Mouse (Mus musculus): ENCODE results near the gene Enpp4. TPM values are rescaled to one million over a fixed set of nuclear protein-coding genes. Genes with fewer than 3 reads are reported as not detected.

The Enpp4 gene
- polyA plus RNA-seq, 2 experiments, result 3.1 to 4.2 TPM

GRCm38 (mm10) chr17:44148109-44148846, 42.7 kb upstream of the Enpp4 start:
- no peak overlapping the region for H3K27ac ChIP-seq (replicated peaks; ENCODE audit: low read depth, low read length)
- H3K9me3 ChIP-seq (ENCODE audit: control insufficient read depth, low read length), result no peaks in the 10 kb centered on the region
- no peaks in the 10 kb centered on the region for H3K27me3 ChIP-seq (ENCODE audit: control insufficient read depth, insufficient read depth, low read length)
- TF ChIP-seq POLR2A (IDR thresholded peaks at IDR 0.05; ENCODE audit: borderline replicate concordance, extremely low read depth, insufficient read depth, insufficient read length), result no peak
- H3K9ac ChIP-seq (ENCODE audit: low read depth, low read length, severe bottlenecking), result no peak overlapping the region
- no peak overlapping the region for H3K4me2 ChIP-seq (replicated peaks; ENCODE audit: low read depth, low read length, severe bottlenecking)
- no peaks in the 10 kb centered on the region for H3K4me1 ChIP-seq (ENCODE audit: control insufficient read depth, insufficient read depth, low read length)
- H3K4me3 ChIP-seq (replicated peaks; ENCODE audit: low read length), result no peak overlapping the region
- no peaks in the 10 kb centered on the region for H3K36me3 ChIP-seq (ENCODE audit: control insufficient read depth, insufficient read depth, low read length)
- no peak for DNase-seq (ENCODE audit: low spot score)
- 39% methylated on average over 5 of the region's 5 CpGs for whole genome bisulfite sequencing
- no peak for ATAC-seq (ENCODE audit: low FRiP score, low read depth)

DNA sequence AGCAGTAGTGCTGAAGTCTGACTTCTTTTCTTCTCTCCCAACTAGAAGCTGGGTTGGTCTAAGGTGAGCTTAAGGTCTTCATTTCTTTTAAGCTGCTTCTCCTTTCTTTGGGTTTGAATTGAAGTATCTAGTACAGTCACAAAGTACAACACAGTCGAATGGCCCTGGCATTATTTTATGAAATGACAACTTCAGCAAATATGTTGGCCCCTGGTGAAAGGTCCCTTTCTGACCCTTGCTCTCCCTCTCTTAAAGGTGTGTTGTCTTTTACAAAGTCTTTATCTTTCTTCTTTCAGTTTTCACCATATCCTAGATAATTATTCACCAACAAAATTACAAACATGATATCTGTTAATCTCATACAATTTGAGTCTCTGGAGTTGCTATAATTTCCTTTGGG, 40.2 kb upstream of the Enpp4 start:
- DNase-seq (ENCODE audit: low spot score) (no peak), ATAC-seq (ENCODE audit: low FRiP score, low read depth) (no peak)
- H3K9me3 ChIP-seq (ENCODE audit: control insufficient read depth, low read length), result no peaks in the 10 kb centered on the region
- H3K4me3 ChIP-seq (replicated peaks; ENCODE audit: low read length), result no peak overlapping the region
- H3K36me3 ChIP-seq (ENCODE audit: control insufficient read depth, insufficient read depth, low read length), result no peaks in the 10 kb centered on the region
- H3K4me2 ChIP-seq (replicated peaks; ENCODE audit: low read depth, low read length, severe bottlenecking), result no peak overlapping the region
- H3K27ac ChIP-seq (replicated peaks; ENCODE audit: low read depth, low read length), result no peak overlapping the region
- 81% methylated on average over 1 of the region's 1 CpGs for WGBS
- no peak overlapping the region for H3K9ac ChIP-seq (ENCODE audit: low read depth, low read length, severe bottlenecking)
- H3K27me3 ChIP-seq (ENCODE audit: control insufficient read depth, insufficient read depth, low read length), result no peaks in the 10 kb centered on the region
- TF ChIP-seq POLR2A (IDR thresholded peaks at IDR 0.05; ENCODE audit: borderline replicate concordance, extremely low read depth, insufficient read depth, insufficient read length), result no peak
- no peaks in the 10 kb centered on the region for H3K4me1 ChIP-seq (ENCODE audit: control insufficient read depth, insufficient read depth, low read length)

GRCm38 (mm10) chr17:44136863-44137640, 31.4 kb upstream of the Enpp4 start:
- Histone ChIP-seq H3K4me2 (replicated peaks; ENCODE audit: low read depth, low read length, severe bottlenecking) (no peak overlapping the region), H3K9me3 (ENCODE audit: control insufficient read depth, low read length) (no peaks in the 10 kb centered on the region), H3K4me3 (replicated peaks; ENCODE audit: low read length) (no peak overlapping the region), H3K4me1 (ENCODE audit: control insufficient read depth, insufficient read depth, low read length) (no peaks in the 10 kb centered on the region), H3K36me3 (ENCODE audit: control insufficient read depth, insufficient read depth, low read length) (no peaks in the 10 kb centered on the region), H3K9ac (ENCODE audit: low read depth, low read length, severe bottlenecking) (no peak overlapping the region), H3K27ac (replicated peaks; ENCODE audit: low read depth, low read length) (no peak overlapping the region), H3K27me3 (ENCODE audit: control insufficient read depth, insufficient read depth, low read length) (0 out of 2 replicates have a peak, but pooled peaks cover 4% of the 10 kb centered on the region)
- TF ChIP-seq POLR2A (IDR thresholded peaks at IDR 0.05; ENCODE audit: borderline replicate concordance, extremely low read depth, insufficient read depth, insufficient read length), result no peak
- ATAC-seq (ENCODE audit: low FRiP score, low read depth) (no peak), DNase-seq (ENCODE audit: low spot score) (no peak)
- WGBS, result 84% methylated on average over 10 of the region's 10 CpGs

DNA sequence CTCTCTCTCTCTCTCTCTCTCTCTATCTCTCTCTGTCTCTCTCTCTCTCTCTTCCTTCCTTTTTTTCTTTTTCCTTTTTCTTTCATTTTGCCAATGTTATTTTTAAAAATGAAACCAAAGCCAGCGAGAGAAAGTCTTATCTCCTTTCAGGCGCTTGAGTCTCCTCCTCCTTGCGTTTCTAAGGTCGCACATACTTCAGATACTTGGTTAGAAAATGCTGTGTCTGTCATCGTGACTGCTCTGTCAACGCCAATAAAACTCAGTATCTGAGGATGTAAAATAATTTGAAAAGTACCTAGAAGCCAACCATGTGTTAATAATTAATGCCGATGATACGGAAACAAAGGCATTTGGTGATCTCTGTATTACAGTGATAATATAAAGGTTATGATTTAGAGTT, 30.4 kb upstream of the Enpp4 start:
- 69% methylated on average over 8 of the region's 8 CpGs for WGBS
- H3K27me3 ChIP-seq (ENCODE audit: control insufficient read depth, insufficient read depth, low read length), result 0 out of 2 replicates have a peak, but pooled peaks cover 7% of the 10 kb centered on the region
- no peak for DNase-seq (ENCODE audit: low spot score)
- no peak overlapping the region for H3K4me2 ChIP-seq (replicated peaks; ENCODE audit: low read depth, low read length, severe bottlenecking)
- no peaks in the 10 kb centered on the region for H3K36me3 ChIP-seq (ENCODE audit: control insufficient read depth, insufficient read depth, low read length)
- no peak for TF ChIP-seq POLR2A (IDR thresholded peaks at IDR 0.05; ENCODE audit: borderline replicate concordance, extremely low read depth, insufficient read depth, insufficient read length)
- H3K9ac ChIP-seq (ENCODE audit: low read depth, low read length, severe bottlenecking), result no peak overlapping the region
- ATAC-seq (ENCODE audit: low FRiP score, low read depth), result no peak
- H3K4me3 ChIP-seq (replicated peaks; ENCODE audit: low read length), result no peak overlapping the region
- H3K9me3 ChIP-seq (ENCODE audit: control insufficient read depth, low read length), result no peaks in the 10 kb centered on the region
- H3K4me1 ChIP-seq (ENCODE audit: control insufficient read depth, insufficient read depth, low read length), result no peaks in the 10 kb centered on the region
- H3K27ac ChIP-seq (replicated peaks; ENCODE audit: low read depth, low read length), result no peak overlapping the region

DNA sequence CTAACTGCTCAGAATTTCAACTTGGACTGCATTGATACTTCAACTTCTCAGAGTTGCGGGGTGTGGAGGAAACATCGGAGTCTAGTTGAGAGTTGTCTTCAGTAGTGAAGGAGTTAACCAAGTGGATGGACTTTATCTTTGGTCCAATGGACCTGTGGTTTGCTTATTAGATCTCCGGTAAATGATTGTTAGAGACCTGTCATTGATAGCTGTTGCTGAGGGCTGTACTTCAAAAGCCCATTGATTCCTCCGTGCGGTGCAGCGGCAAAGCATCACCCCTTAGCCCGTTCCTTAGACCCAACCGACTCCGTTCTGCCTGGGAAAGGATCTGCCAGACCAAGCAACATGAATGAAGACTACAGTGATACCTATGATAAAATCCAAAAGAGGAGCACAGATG, 28.9 kb upstream of the Enpp4 start:
- WGBS, result 89% methylated on average over 9 of the region's 9 CpGs

More for the DNA sequence above, 28.9 kb upstream of the Enpp4 start:
- Histone ChIP-seq H3K9me3 (ENCODE audit: control insufficient read depth, low read length) (no peaks in the 10 kb centered on the region), H3K27ac (replicated peaks; ENCODE audit: low read depth, low read length) (no peak overlapping the region), H3K4me1 (ENCODE audit: control insufficient read depth, insufficient read depth, low read length) (no peaks in the 10 kb centered on the region), H3K4me2 (replicated peaks; ENCODE audit: low read depth, low read length, severe bottlenecking) (no peak overlapping the region), H3K4me3 (replicated peaks; ENCODE audit: low read length) (no peak overlapping the region), H3K9ac (ENCODE audit: low read depth, low read length, severe bottlenecking) (no peak overlapping the region), H3K27me3 (ENCODE audit: control insufficient read depth, insufficient read depth, low read length) (0 out of 2 replicates have a peak, but pooled peaks cover 7% of the 10 kb centered on the region), H3K36me3 (ENCODE audit: control insufficient read depth, insufficient read depth, low read length) (no peaks in the 10 kb centered on the region)
- ATAC-seq (ENCODE audit: low FRiP score, low read depth) (no peak), DNase-seq (ENCODE audit: low spot score) (no peak)
- TF ChIP-seq POLR2A (IDR thresholded peaks at IDR 0.05; ENCODE audit: borderline replicate concordance, extremely low read depth, insufficient read depth, insufficient read length), result no peak

All from limb, embryonic 14.5 days (tissue).